Mouse (Mus musculus) testis, adult 2 months (tissue): Measurements from ENCODE around the gene Gm3415. TPM values are rescaled to one million over a fixed set of nuclear protein-coding genes. Genes with fewer than 3 reads are reported as not detected.
"Not testable (repeated sequence)": the region's sequence is repeated elsewhere in the genome, so short reads cannot be mapped to it uniquely, and the experiment has no call there.

Experiments used
- H3K27ac ChIP-seq: fragments of 200-500 bp; 2 replicates; pipeline ENCODE4 v1.5.1; 2012; ENCODE audit warnings: low read depth, low read length; ENCODE audit not compliant: control insufficient read depth, insufficient read depth
- H3K27me3 ChIP-seq: fragments of 200-500 bp; 2 replicates; pipeline ENCODE4 v1.6.1; 2012; ENCODE audit warnings: mild to moderate bottlenecking, low read length, moderate library complexity; ENCODE audit not compliant: control insufficient read depth, insufficient read depth
- H3K36me3 ChIP-seq: fragments of 200-500 bp; 2 replicates; pipeline ENCODE4 v1.6.1; 2012; ENCODE audit warnings: mild to moderate bottlenecking, low read length; ENCODE audit not compliant: control insufficient read depth, insufficient read depth
- H3K4me1 ChIP-seq: fragments of 200-500 bp; 2 replicates; pipeline ENCODE4 v1.6.1; 2012; ENCODE audit warnings: low read length; ENCODE audit not compliant: control insufficient read depth, insufficient read depth
- H3K4me3 ChIP-seq: fragments of 200-500 bp; 2 replicates; pipeline ENCODE4 v1.5.1; 2012; ENCODE audit warnings: low read depth, mild to moderate bottlenecking, low read length, moderate library complexity, mixed read lengths; ENCODE audit not compliant: control insufficient read depth
- CTCF ChIP-seq: fragments of 200-500 bp; IDR thresholded peaks from 2 replicates; pipeline ENCODE4 v1.5.1; 2012; ENCODE audit warnings: low read depth, mild to moderate bottlenecking, inconsistent platforms, low read length, moderate library complexity; ENCODE audit not compliant: control insufficient read depth, insufficient read depth, insufficient replicate concordance
- POLR2A ChIP-seq: fragments of 200-500 bp; IDR thresholded peaks from 2 replicates; pipeline ENCODE4 v1.6.1; 2012; ENCODE audit warnings: low read depth, mild to moderate bottlenecking, inconsistent platforms, low read length, moderate library complexity; ENCODE audit not compliant: control insufficient read depth
- polyA plus RNA-seq: library from polyadenylated mRNA; depleted of rRNA; stranded (reverse); fragments of >200 nt; gene quantifications from 2 replicates; pipeline ENCODE4 v1.2.3, GENCODE M21; 2012; rRNA removed

Gene Gm3415
- polyA plus RNA-seq, result 40.1 and 52.1 TPM in 2 replicates

DNA sequence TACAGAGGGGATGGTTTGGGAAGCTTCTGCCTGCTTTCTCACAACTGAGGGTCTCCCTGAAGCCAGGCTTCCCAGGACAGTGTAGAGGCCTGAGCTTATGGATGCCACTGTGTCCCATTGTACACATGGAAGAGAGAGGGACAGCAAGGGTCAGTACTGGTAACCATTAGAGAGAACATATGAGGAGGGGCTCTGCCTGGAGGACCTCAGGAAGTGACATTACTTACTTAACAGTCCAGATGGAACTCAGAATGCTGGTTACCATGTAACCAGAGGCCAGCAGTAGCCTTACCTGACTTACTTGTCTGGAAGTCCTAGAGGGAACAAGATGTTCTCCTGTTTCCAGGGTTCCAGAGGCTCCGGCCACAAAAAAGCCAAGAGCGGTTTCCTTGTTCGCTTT is at the start of gene Gm3415:
Gene Gm3415 (plus strand): TSS at position 301 of the 400 bp plus-strand sequence.
- not testable (repeated sequence) for H3K36me3 ChIP-seq, H3K27me3 ChIP-seq, H3K4me3 ChIP-seq, H3K4me1 ChIP-seq, H3K27ac ChIP-seq

DNA sequence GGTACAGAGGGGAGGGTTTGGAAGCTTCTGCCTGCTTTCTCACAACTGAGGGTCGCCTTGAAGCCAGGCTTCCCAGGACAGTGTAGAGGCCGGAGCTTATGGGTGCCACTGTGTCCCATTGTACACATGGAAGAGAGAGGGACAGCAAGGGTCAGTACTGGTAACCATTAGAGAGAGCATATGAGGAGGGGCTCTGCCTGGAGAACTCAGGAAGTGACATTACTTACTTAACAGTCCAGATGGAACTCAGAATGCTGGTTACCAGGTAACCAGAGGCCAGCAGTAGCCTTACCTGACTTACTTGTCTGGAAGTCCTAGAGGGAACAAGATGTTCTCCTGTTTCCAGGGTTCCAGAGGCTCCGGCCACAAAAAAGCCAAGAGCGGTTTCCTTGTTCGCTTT is 42.1 kb upstream of the Gm3415 start, which contains the start of gene Gm3402:
Gene Gm3402 (plus strand): TSS at position 301 of the 400 bp plus-strand sequence.
- H3K27ac ChIP-seq, H3K4me3 ChIP-seq, H3K27me3 ChIP-seq, H3K4me1 ChIP-seq, H3K36me3 ChIP-seq: not testable (repeated sequence)

DNA sequence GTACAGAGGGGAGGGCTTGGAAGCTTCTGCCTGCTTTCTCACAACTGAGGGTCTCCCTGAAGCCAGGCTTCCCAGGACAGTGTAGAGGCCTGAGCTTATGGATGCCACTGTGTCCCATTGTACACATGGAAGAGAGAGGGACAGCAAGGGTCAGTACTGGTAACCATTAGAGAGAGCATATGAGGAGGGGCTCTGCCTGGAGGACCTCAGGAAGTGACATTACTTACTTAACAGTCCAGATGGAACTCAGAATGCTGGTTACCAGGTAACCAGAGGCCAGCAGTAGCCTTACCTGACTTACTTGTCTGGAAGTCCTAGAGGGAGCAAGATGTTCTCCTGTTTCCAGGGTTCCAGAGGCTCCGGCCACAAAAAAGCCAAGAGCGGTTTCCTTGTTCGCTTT is 30.4 kb upstream of the Gm3415 start, which contains the start of gene Gm3404:
Gene Gm3404 (plus strand): TSS at position 301 of the 400 bp plus-strand sequence.
- H3K27ac ChIP-seq, H3K27me3 ChIP-seq, H3K36me3 ChIP-seq, H3K4me1 ChIP-seq: not testable (repeated sequence)
- peak within 1 kb of the TSS; percentile 67 for H3K4me3 ChIP-seq

DNA sequence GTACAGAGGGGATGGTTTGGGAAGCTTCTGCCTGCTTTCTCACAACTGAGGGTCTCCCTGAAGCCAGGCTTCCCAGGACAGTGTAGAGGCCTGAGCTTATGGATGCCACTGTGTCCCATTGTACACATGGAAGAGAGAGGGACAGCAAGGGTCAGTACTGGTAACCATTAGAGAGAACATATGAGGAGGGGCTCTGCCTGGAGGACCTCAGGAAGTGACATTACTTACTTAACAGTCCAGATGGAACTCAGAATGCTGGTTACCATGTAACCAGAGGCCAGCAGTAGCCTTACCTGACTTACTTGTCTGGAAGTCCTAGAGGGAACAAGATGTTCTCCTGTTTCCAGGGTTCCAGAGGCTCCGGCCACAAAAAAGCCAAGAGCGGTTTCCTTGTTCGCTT is 18.6 kb upstream of the Gm3415 start, which contains the start of gene Gm3409:
Gene Gm3409 (plus strand): TSS at position 301 of the 400 bp plus-strand sequence.
- not testable (repeated sequence) for H3K4me3 ChIP-seq, H3K27me3 ChIP-seq, H3K4me1 ChIP-seq, H3K27ac ChIP-seq, H3K36me3 ChIP-seq

- Histone ChIP-seq H3K27ac (no peak overlapping the region), H3K36me3 (no peaks in the 10 kb centered on the region), H3K4me1 (no peaks in the 10 kb centered on the region), H3K27me3 (no peaks in the 10 kb centered on the region), H3K4me3 (no peak overlapping the region)
- TF ChIP-seq POLR2A (no peak), CTCF (no peak)
Measured at GRCm38 (mm10) chr5:146564259-146564658, 8.3 kb downstream of the Gm3415 start.

GRCm38 (mm10) chr5:146567054-146567453 is 11.1 kb downstream of the Gm3415 start:
- Histone ChIP-seq H3K27ac (no peak overlapping the region), H3K27me3 (no peaks in the 10 kb centered on the region), H3K4me1 (no peaks in the 10 kb centered on the region), H3K4me3 (no peak overlapping the region), H3K36me3 (no peaks in the 10 kb centered on the region)
- peak; percentile 36; the same call in 1 of the 2 replicates for TF ChIP-seq CTCF
- no peak for TF ChIP-seq POLR2A

- not testable (repeated sequence) for H3K4me3 ChIP-seq, H3K27me3 ChIP-seq, H3K27ac ChIP-seq
Measured at GRCm38 (mm10) chr5:146570179-146570578, 14.2 kb downstream of the Gm3415 start.

DNA sequence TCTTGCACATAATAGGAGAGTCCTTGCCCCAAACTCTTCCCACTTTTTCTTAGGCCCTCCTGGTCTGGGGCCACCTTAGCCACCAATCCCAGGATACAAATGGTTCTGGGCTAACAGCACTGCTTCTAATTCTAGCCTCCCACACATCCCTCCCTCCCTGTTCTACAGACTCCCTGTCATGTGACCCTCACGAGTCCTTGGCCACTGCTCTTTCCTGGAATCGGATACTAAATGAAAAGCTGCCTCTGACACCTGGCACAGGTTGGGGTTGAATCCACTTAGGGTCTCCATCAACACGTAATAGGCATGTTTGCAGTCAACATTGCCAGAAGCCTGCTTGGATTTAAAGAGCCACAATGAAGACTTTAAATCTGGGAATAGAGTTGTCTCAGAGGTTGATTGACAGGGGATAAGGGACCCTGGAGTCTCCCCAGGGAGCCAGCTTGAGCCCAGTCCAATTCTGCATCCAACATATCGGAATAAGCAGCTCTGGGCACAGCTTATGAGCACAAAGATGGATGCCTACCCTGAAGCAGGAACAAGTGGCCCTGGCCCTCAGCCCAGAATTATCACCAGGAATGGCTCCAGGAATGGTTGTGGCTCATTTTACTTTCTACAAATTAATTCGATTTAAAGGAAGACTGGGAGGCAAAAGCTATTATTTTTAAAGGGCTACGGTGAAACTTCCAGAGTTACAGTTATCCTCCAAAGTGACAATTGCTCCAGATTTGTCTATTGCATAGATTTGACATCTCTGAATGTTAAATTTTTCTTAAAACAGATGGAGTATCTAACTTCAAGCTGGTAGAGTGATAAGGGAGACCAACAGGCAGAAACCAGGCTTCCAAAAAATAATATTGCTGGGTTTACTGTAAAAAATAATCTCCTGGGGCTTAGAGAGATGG is 16.1 kb downstream of the Gm3415 start:
- H3K4me3 ChIP-seq, H3K4me1 ChIP-seq, H3K27ac ChIP-seq, H3K27me3 ChIP-seq, H3K36me3 ChIP-seq: not testable (repeated sequence)

More at GRCm38 (mm10) chr5:146570179-146570578, 14.2 kb downstream of the Gm3415 start:
- not testable (repeated sequence) for H3K36me3 ChIP-seq, H3K4me1 ChIP-seq

DNA sequence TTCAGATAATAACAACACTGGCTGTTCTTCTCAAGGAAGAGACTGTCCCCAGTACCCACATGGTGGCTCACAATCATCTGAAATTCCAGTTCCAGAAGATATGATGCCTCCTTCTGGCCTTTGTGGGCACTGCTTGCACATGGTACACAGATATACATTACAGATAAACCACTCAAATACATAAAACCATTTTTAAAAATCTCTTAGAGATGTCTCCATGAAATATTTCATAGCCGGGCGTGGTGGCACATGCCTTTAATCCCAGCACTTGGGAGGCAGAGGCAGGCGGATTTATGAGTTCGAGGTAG is 16.8 kb downstream of the Gm3415 start:
- not testable (repeated sequence) for H3K36me3 ChIP-seq, H3K4me3 ChIP-seq, H3K27me3 ChIP-seq, H3K27ac ChIP-seq, H3K4me1 ChIP-seq
